Mouse (Mus musculus) c-Kit-positive CD71-negative TER-119-negative erythroid progenitor cells, embryonic 14.5 days (primary cell): ENCODE results near the gene Ube2o.

ENCODE experiments used
- DNase-seq: peaks from one replicate; pipeline ENCODE4 v3.0.0-alpha.2; 2013; ENCODE audit warnings: low read depth

The Ube2o gene

GRCm38 (mm10) chr11:116543110-116543509 is 38.1 kb downstream of the Ube2o start:
- DNase-seq, result no peak

- no peak for DNase-seq
Observed at GRCm38 (mm10) chr11:116541183-116541582, 40.1 kb downstream of the Ube2o start.

DNA sequence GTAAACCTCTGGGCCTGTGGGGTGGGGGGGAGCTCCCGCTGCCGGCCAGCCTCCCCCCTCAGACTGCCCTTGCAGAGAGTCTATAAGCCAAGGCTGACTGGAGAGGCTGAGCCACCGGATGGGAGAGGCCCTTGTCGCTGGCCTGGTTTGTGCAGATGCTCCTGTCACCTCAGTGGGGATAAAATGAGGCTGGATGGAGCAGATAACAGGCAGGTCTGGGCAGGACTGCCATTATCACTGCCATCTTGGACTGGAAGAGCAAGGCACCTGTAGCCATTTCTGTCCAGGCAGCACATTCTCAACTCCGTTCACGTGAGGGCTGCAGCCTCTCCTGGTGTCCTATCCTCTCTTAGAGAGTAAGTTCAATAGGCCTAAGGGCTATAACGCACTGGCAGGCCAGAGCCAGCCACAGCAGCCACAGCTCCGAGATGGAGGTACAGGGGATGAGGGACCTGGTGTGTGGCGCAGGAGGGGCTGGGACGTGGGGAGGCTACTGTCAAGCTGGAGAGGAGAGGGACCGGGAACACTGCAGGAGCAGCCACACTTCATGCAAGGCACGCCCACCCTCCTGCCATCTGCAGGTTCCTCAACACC is 43.0 kb downstream of the Ube2o start:
- DNase-seq, result no peak

- no peak for DNase-seq
Observed at GRCm38 (mm10) chr11:116537388-116537787, 43.9 kb downstream of the Ube2o start.

GRCm38 (mm10) chr11:116536685-116537084 is 44.6 kb downstream of the Ube2o start:
- DNase-seq, result no peak

- peak; percentile 76 for DNase-seq
Observed at GRCm38 (mm10) chr11:116534154-116534865, 46.9 kb downstream of the Ube2o start.

DNA sequence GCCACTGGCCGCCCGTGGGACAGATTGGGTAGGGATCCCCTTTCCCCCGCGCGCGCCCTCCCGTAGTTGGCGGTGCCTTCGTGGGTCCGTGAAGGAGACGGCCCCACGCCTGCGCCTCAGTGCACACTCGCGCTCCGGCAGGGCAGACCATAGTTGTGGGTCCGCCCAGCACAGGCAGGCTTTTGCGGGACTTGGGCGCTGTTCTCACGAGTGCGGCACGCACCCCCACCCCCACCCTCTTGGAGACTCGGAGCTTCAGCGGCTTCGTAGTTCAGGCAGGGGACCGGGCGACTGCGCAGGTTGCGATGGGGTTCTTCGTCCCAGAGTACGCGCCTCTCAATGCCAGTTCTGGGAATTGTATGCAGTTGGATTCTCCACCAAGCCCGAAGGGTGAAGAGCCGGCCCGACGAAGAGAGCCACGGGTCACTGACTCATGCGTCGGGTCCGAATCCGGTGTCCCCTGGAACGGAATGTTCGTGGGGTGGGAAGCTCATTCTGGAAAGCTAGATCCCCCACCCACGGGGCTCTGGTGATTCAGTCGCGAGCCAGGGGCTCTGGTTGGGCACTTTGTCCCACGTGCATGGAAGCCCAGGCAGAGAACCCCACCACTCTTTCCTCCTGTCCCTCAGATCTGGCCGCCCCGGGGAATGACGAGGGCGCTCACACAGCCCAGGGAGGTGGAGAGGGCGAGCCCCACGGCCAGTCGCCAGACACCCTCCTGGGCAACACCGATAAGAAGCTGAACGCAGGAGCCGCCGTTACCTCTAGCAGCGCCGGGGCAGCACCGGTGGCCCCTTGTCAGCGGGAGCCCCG is 47.7 kb downstream of the Ube2o start:
- no peak for DNase-seq

- DNase-seq, result no peak
Observed at GRCm38 (mm10) chr11:116532810-116533338, 48.4 kb downstream of the Ube2o start.

GRCm38 (mm10) chr11:116532262-116532809 is 48.9 kb downstream of the Ube2o start:
- DNase-seq, result no peak

- no peak for DNase-seq
Observed at GRCm38 (mm10) chr11:116531371-116532191, 49.7 kb downstream of the Ube2o start.

- no peak for DNase-seq
Observed at GRCm38 (mm10) chr11:116530187-116531147, 50.8 kb downstream of the Ube2o start, which contains the start of gene Sphk1. Gene Sphk1, plus strand, starts transcription at chr11:116530925.

- no peak for DNase-seq
Observed at GRCm38 (mm10) chr11:116528636-116529320, 52.5 kb downstream of the Ube2o start.

- DNase-seq, result no peak
Observed at GRCm38 (mm10) chr11:116523699-116524189, 57.5 kb downstream of the Ube2o start.

GRCm38 (mm10) chr11:116522886-116523698 is 58.2 kb downstream of the Ube2o start:
- no peak for DNase-seq

DNA sequence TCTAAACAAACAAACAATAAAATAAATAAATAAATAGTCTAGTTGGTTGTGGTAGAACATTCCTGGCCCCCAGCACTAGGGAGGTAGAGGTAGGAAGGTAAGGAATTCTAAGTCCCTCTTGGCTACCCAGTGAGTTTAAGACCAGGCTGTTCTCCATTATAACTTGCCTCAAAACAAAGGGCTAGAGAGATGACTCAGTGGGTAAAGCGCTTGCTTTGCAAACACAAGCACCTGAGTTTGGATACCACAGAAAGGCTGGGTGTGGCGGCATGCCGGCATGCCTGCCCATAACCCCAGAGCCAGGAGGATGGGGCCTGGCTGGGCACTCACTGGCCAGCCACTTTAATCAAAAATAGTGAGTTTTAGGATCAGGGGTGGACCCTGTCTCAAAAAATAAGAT is 59.2 kb downstream of the Ube2o start:
- no peak for DNase-seq

DNA sequence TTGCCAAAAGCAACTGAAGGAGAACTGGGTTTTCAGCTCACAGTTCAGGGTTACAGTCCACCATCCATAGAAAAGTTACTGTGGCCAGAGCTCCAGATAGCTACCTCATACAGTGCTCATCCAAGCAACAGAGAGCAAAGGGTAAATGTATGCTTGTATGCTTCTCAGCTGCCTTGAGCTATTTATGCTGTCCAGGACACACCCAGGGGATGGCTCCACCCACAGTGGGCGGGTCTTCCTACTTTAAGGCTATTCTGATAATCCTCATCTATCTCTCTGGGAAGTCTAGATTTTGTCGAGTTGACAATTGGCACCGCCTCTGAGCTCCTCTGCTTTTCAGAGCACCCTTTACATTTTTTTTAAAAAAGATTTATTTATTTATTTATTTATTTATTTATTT is 60.1 kb downstream of the Ube2o start:
- no peak for DNase-seq

DNA sequence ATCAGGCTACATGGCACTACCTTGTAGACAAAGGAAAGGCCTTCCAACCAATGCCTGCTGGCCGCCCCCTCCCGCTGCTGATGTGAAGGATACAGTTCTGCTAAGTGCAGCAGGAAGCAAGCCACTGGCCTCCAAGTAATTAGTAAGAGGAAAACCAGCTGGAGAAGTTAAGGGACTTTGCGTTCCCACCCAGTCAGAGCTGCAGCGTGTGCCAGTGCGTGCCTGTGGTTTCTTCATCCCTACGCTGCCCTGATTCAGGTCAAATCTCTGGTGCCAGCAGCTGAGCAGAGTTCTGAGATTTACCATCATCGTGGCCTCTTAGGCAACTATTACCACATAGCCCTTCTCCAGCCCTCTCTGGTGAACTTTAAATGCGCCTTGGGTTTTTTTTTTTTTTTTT is 62.8 kb downstream of the Ube2o start:
- no peak for DNase-seq

DNA sequence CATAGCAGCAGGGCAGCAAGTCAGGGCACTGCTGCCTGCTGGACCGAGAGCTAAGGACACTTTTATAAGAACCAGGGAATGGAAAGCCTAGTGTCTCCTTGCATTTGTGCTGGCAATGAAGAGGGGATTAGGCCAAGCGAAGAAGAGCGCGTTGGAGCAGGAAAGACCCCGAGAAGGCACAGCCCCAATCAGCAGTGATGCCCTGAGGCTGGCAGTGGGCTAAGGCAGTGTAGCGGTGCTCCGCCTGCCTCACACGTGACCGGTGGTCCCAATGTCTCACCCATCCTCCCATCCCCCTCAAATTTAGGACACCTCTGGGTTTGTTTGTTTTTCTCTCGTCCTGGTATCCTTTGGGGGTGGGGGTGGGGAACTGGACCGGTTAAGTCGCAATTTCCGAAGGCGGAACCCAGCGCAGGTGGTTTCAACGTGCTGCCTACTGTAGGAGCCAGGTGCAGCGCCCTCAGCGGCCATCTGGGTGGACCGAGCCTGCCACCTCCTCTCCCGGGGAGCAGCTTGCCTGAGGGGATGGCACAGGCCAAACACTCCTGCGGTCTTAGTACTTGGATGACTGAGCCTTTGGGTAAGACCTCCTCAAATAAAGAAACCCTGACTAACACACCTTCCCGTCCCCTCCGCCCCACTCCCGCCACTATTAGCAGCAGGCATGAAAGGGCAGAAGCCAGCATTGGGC is 65.8 kb downstream of the Ube2o start:
- no peak for DNase-seq
